Mouse (Mus musculus) embryo, embryonic 9.5 days (tissue): ENCODE data around the gene Tenm2.

Experiments used
- DNase-seq: peaks from one replicate; pipeline ENCODE4 v3.0.0-alpha.2; 2017; ENCODE audit errors: extremely low spot score

Tenm2 gene

GRCm38 (mm10) chr11:37235914-37236600 lies at the start of gene Tenm2:
TSS of gene Tenm2 (minus strand) at chr11:37235964.
- DNase-seq, result peak; percentile 78

GRCm38 (mm10) chr11:37285186-37285585 lies 49.4 kb upstream of the Tenm2 start:
- no peak for DNase-seq

- no peak for DNase-seq
These were observed 13.0 kb upstream of the Tenm2 start for GRCm38 (mm10) chr11:37248796-37249195.

- DNase-seq, result no peak
These were observed 1.4 kb upstream of the Tenm2 start for GRCm38 (mm10) chr11:37237096-37237725.

GRCm38 (mm10) chr11:37236601-37237083 lies 878 bp upstream of the Tenm2 start:
- DNase-seq, result peak; percentile 78

GRCm38 (mm10) chr11:37235021-37235795 lies 556 bp downstream of the Tenm2 start:
- DNase-seq, result peak; percentile 22

- no peak for DNase-seq
These were observed 8.4 kb downstream of the Tenm2 start for GRCm38 (mm10) chr11:37227404-37227803.

GRCm38 (mm10) chr11:37226943-37227342 lies 8.8 kb downstream of the Tenm2 start:
- DNase-seq, result no peak

- no peak for DNase-seq
These were observed 13.0 kb downstream of the Tenm2 start for GRCm38 (mm10) chr11:37222737-37223136.

GRCm38 (mm10) chr11:37222056-37222455 lies 13.7 kb downstream of the Tenm2 start:
- DNase-seq, result no peak

GRCm38 (mm10) chr11:37220921-37221320 lies 14.8 kb downstream of the Tenm2 start:
- DNase-seq, result no peak

- DNase-seq, result peak; percentile 75
These were observed 49.6 kb downstream of the Tenm2 start for GRCm38 (mm10) chr11:37186132-37186531.

- no peak for DNase-seq
These were observed 58.3 kb downstream of the Tenm2 start for GRCm38 (mm10) chr11:37177426-37177825.

GRCm38 (mm10) chr11:37153933-37154880 lies 81.6 kb downstream of the Tenm2 start:
- peak; percentile 7 for DNase-seq

GRCm38 (mm10) chr11:37153382-37153781 lies 82.4 kb downstream of the Tenm2 start:
- no peak for DNase-seq

GRCm38 (mm10) chr11:37150011-37150410 lies 85.8 kb downstream of the Tenm2 start:
- no peak for DNase-seq

GRCm38 (mm10) chr11:37143996-37144395 lies 91.8 kb downstream of the Tenm2 start:
- no peak for DNase-seq

GRCm38 (mm10) chr11:37143478-37143877 lies 92.3 kb downstream of the Tenm2 start:
- no peak for DNase-seq

GRCm38 (mm10) chr11:37128893-37129292 lies 106.9 kb downstream of the Tenm2 start:
- no peak for DNase-seq

GRCm38 (mm10) chr11:37118058-37118457 lies 117.7 kb downstream of the Tenm2 start:
- DNase-seq, result no peak

- no peak for DNase-seq
These were observed 120.6 kb downstream of the Tenm2 start for GRCm38 (mm10) chr11:37115188-37115587.
